Mouse (Mus musculus) heart, postnatal 4 days (tissue): ENCODE measurements around the gene E030030I06Rik. TPM values are rescaled to one million over a fixed set of nuclear protein-coding genes. Genes with fewer than 3 reads are reported as not detected.
"Not testable (repeated sequence)": the region's sequence is repeated elsewhere in the genome, so short reads cannot be mapped to it uniquely, and the experiment has no call there.

Experiments used
- DNase-seq: peaks from one replicate; pipeline ENCODE4 v3.0.0; 2021
- total RNA-seq, 2 experiments: library from RNA; stranded (reverse); gene quantifications; 2 replicates each; pipeline ENCODE4 v1.2.3; 2021

E030030I06Rik gene
- total RNA-seq, 2 experiments from 2014 or later, result 2.0 to 2.9 TPM

- DNase-seq, result not testable (repeated sequence)
Observed at GRCm38 (mm10) chr10:22151863-22152640, 3.0 kb upstream of the E030030I06Rik start.

- not testable (repeated sequence) for DNase-seq
Observed at GRCm38 (mm10) chr10:22151056-22151862, 2.2 kb upstream of the E030030I06Rik start.

- no peak for DNase-seq
Observed at GRCm38 (mm10) chr10:22150593-22150992, 1.5 kb upstream of the E030030I06Rik start.

GRCm38 (mm10) chr10:22149691-22150465 is 808 bp upstream of the E030030I06Rik start:
- DNase-seq, result peak; percentile 19

- DNase-seq, result peak; percentile 76
Observed at GRCm38 (mm10) chr10:22148441-22149072, 513 bp downstream of the E030030I06Rik start.

- DNase-seq, result no peak
Observed at GRCm38 (mm10) chr10:22142926-22143325, 6.1 kb downstream of the E030030I06Rik start.

GRCm38 (mm10) chr10:22142194-22142593 is 6.9 kb downstream of the E030030I06Rik start:
- peak; percentile 25 for DNase-seq

GRCm38 (mm10) chr10:22140665-22141280 is 8.3 kb downstream of the E030030I06Rik start:
- DNase-seq, result peak; percentile 88

- no peak for DNase-seq
Observed at GRCm38 (mm10) chr10:22074531-22074930, 74.5 kb downstream of the E030030I06Rik start.

GRCm38 (mm10) chr10:22072739-22073138 is 76.3 kb downstream of the E030030I06Rik start:
- DNase-seq, result no peak

GRCm38 (mm10) chr10:22070576-22070975 is 78.5 kb downstream of the E030030I06Rik start:
- peak; percentile 12 for DNase-seq

GRCm38 (mm10) chr10:22070168-22070567 is 78.9 kb downstream of the E030030I06Rik start:
- DNase-seq, result no peak

- DNase-seq, result not testable (repeated sequence)
Observed at GRCm38 (mm10) chr10:22067979-22068378, 81.1 kb downstream of the E030030I06Rik start, which contains the start of gene 4930444G20Rik. Gene 4930444G20Rik, minus strand, starts transcription at chr10:22068079.

Other genes starting within 250 kb of the E030030I06Rik start
- not detected for gene 4930444G20Rik, start 81.2 kb downstream of the E030030I06Rik start, total RNA-seq
- gene Raet1e, start 9.3 kb upstream of the E030030I06Rik start, total RNA-seq, result 1 to 10 TPM in 1 of 2 experiments, under 1 TPM in 1; 0.81 to 1.1 TPM
- gene H60b, start 9.3 kb upstream of the E030030I06Rik start, total RNA-seq, result not detected
- under 1 TPM; 0.24 to 0.72 TPM for gene Raet1d, start 211.3 kb upstream of the E030030I06Rik start, total RNA-seq